Mouse (Mus musculus) hindbrain, postnatal 0 days (tissue): ENCODE data around the gene Rab24. TPM values are rescaled to one million over a fixed set of nuclear protein-coding genes. Genes with fewer than 3 reads are reported as not detected.
A peak's percentile ranks its signal among the peaks of the same experiment; 100 is the strongest.

Source experiments
- ATAC-seq: fragments of 200-750 bp; cut with Nextera tagmentation; 2 replicates; pipeline ENCODE4 v1.8.0; 2017; ENCODE audit warnings: mild to moderate bottlenecking, moderate TSS enrichment, moderate library complexity
- DNase-seq: peaks from one replicate; pipeline ENCODE4 v3.0.0-alpha.2; 2015; ENCODE audit warnings: low spot score
- H3K27ac ChIP-seq: fragments of 300-500 bp; sonication (generic); 2 replicates; pipeline ENCODE4 v1.5.1; 2014; ENCODE audit warnings: mild to moderate bottlenecking
- H3K27me3 ChIP-seq: fragments of 300-500 bp; sonication (generic); 2 replicates; pipeline ENCODE4 v1.6.1; 2014; ENCODE audit warnings: low read length, mixed read lengths; ENCODE audit not compliant: insufficient read depth
- H3K36me3 ChIP-seq: fragments of 300-500 bp; sonication (generic); 2 replicates; pipeline ENCODE4 v1.6.1; 2014; ENCODE audit warnings: low read length, mixed read lengths; ENCODE audit not compliant: insufficient read depth
- H3K4me1 ChIP-seq: fragments of 300-500 bp; sonication (generic); 2 replicates; pipeline ENCODE4 v1.6.1; 2014; ENCODE audit warnings: antibody characterized with exemption, low read length, mixed read lengths; ENCODE audit not compliant: insufficient read depth
- H3K4me2 ChIP-seq: fragments of 300-500 bp; sonication (generic); 2 replicates; pipeline ENCODE4 v1.6.1; 2014; ENCODE audit warnings: low read depth, mild to moderate bottlenecking, low read length, moderate library complexity, mixed read lengths
- H3K4me3 ChIP-seq: fragments of 300-500 bp; sonication (generic); 2 replicates; pipeline ENCODE4 v1.5.1; 2014; ENCODE audit warnings: low read length
- H3K9ac ChIP-seq: fragments of 300-500 bp; sonication (generic); replicated peaks from 2 replicates; pipeline ENCODE4 v1.6.1; 2014; ENCODE audit warnings: mild to moderate bottlenecking, low read length, moderate library complexity, mixed read lengths
- H3K9me3 ChIP-seq: fragments of 300-500 bp; sonication (generic); 2 replicates; pipeline ENCODE4 v1.6.1; 2016; ENCODE audit warnings: low read length, mixed read lengths
- CTCF ChIP-seq: IDR thresholded peaks from 2 replicates; pipeline ENCODE4 v1.5.1; 2016; ENCODE audit warnings: antibody characterized with exemption, control low read depth, low read depth
- WGBS: fragments of 180-500 bp; shearing (Covaris S2); extraction: QIAGEN DNeasy Blood & Tissue Kit; methylation state at CpG from one replicate; pipeline ENCODE4 v1.1.7; 2014; 5-methylcytosine and 5-hydroxymethylcytosine counted together
- polyA plus RNA-seq: library from polyadenylated mRNA; unstranded; fragments of >200 nt; fragmentation: Nextera tagmentation; extraction: Ambion mirVana; gene quantifications from 2 replicates; pipeline ENCODE4 v1.2.1, GENCODE M21; 2015
- total RNA-seq: library from RNA; depleted of rRNA; stranded (reverse); fragments of >200 nt; gene quantifications from 2 replicates; pipeline ENCODE4 v1.2.3, GENCODE M21; 2014

Gene Rab24
- total and polyA plus RNA-seq, 2 experiments from 2014 or later = 65.3 to 84.7 TPM

- Histone ChIP-seq H3K9me3 (no peaks in the 10 kb centered on the region), H3K27ac (peak overlapping the region; percentile 87), H3K4me2 (peak overlapping the region; percentile 94), H3K4me1 (peaks cover 14% of the 10 kb centered on the region), H3K4me3 (peak overlapping the region; percentile 95), H3K9ac (peak overlapping the region; percentile 94), H3K36me3 (peaks cover 13% of the 10 kb centered on the region; the same call in 1 of the 2 replicates), H3K27me3 (no peaks in the 10 kb centered on the region)
- peak; percentile 36 for ATAC-seq
- WGBS = under 1% methylated on average over 32 of the region's 32 CpGs
- no peak for TF ChIP-seq CTCF
- peak; percentile 7 for DNase-seq
Measured at GRCm38 (mm10) chr13:55361974-55362452, 40.3 kb upstream of the Rab24 start.

GRCm38 (mm10) chr13:55361145-55361544 is 39.4 kb upstream of the Rab24 start:
- Histone ChIP-seq H3K4me2 (peak overlapping the region; percentile 94), H3K36me3 (peaks cover 13% of the 10 kb centered on the region; the same call in 1 of the 2 replicates), H3K9ac (no peak overlapping the region), H3K27me3 (no peaks in the 10 kb centered on the region), H3K4me1 (peaks cover 14% of the 10 kb centered on the region), H3K27ac (no peak overlapping the region), H3K4me3 (peak overlapping the region; percentile 95; the same call in 1 of the 2 replicates), H3K9me3 (no peaks in the 10 kb centered on the region)
- DNase-seq = no peak
- no peak for ATAC-seq
- TF ChIP-seq CTCF = no peak

GRCm38 (mm10) chr13:55346745-55347144 is 25.0 kb upstream of the Rab24 start:
- no peak overlapping the region for H3K27ac ChIP-seq
- peaks cover 62% of the 10 kb centered on the region for H3K36me3 ChIP-seq
- no peaks in the 10 kb centered on the region for H3K9me3 ChIP-seq
- H3K9ac ChIP-seq = no peak overlapping the region
- no peaks in the 10 kb centered on the region for H3K4me1 ChIP-seq
- WGBS = 88% methylated on average over 11 of the region's 11 CpGs
- no peak for TF ChIP-seq CTCF
- ATAC-seq (no peak), DNase-seq (no peak)
- H3K4me2 ChIP-seq = no peak overlapping the region
- no peaks in the 10 kb centered on the region for H3K27me3 ChIP-seq
- H3K4me3 ChIP-seq = no peak overlapping the region

GRCm38 (mm10) chr13:55344286-55344685 is 22.5 kb upstream of the Rab24 start:
- WGBS = 88% methylated on average over 7 of the region's 7 CpGs
- no peak for ATAC-seq
- peaks cover 44% of the 10 kb centered on the region for H3K36me3 ChIP-seq
- no peaks in the 10 kb centered on the region for H3K9me3 ChIP-seq
- H3K4me1 ChIP-seq = no peaks in the 10 kb centered on the region
- no peak overlapping the region for H3K27ac ChIP-seq
- no peak overlapping the region for H3K9ac ChIP-seq
- no peaks in the 10 kb centered on the region for H3K27me3 ChIP-seq
- no peak overlapping the region for H3K4me3 ChIP-seq
- no peak for DNase-seq
- no peak overlapping the region for H3K4me2 ChIP-seq
- no peak for TF ChIP-seq CTCF

- Histone ChIP-seq H3K27ac (no peak overlapping the region), H3K4me3 (no peak overlapping the region), H3K27me3 (no peaks in the 10 kb centered on the region), H3K9ac (no peak overlapping the region), H3K4me2 (no peak overlapping the region), H3K4me1 (no peaks in the 10 kb centered on the region), H3K9me3 (no peaks in the 10 kb centered on the region), H3K36me3 (peaks cover 29% of the 10 kb centered on the region)
- TF ChIP-seq CTCF = no peak
- WGBS = 41% methylated on average over 11 of the region's 11 CpGs
- ATAC-seq (no peak), DNase-seq (no peak)
Measured at GRCm38 (mm10) chr13:55342469-55342868, 20.7 kb upstream of the Rab24 start.

GRCm38 (mm10) chr13:55339259-55339658 is 17.5 kb upstream of the Rab24 start:
- TF ChIP-seq CTCF = no peak
- Histone ChIP-seq H3K4me2 (no peak overlapping the region), H3K9me3 (no peaks in the 10 kb centered on the region), H3K27me3 (no peaks in the 10 kb centered on the region), H3K9ac (no peak overlapping the region), H3K4me3 (no peak overlapping the region), H3K36me3 (no peaks in the 10 kb centered on the region), H3K27ac (no peak overlapping the region), H3K4me1 (no peaks in the 10 kb centered on the region)
- ATAC-seq = no peak
- no peak for DNase-seq
- 42% methylated on average over 2 of the region's 2 CpGs for WGBS

- peak; percentile 61 for DNase-seq
- 49% methylated on average over 12 of the region's 12 CpGs for WGBS
- Histone ChIP-seq H3K4me1 (no peaks in the 10 kb centered on the region), H3K9ac (no peak overlapping the region), H3K36me3 (no peaks in the 10 kb centered on the region), H3K9me3 (no peaks in the 10 kb centered on the region), H3K27me3 (no peaks in the 10 kb centered on the region), H3K4me3 (no peak overlapping the region), H3K4me2 (no peak overlapping the region), H3K27ac (no peak overlapping the region)
- ATAC-seq = peak; percentile 24; the same call in 1 of the 2 replicates
- TF ChIP-seq CTCF = no peak
Measured at GRCm38 (mm10) chr13:55338131-55339054, 16.6 kb upstream of the Rab24 start.
